Mouse (Mus musculus) MEL (cell line): Measurements from ENCODE around the gene Smagp.

Experiments used
- CHD1 ChIP-seq: IDR thresholded peaks from 2 replicates; pipeline ENCODE4 v1.6.1; 2012; ENCODE audit warnings: low read depth, mild to moderate bottlenecking, inconsistent platforms, low read length, improper control_type of control experiment
- CTCF ChIP-seq, 3 experiments: IDR thresholded peaks in 2 of 3; conservative IDR thresholded peaks in 1 of 3; 2 replicates each; pipeline ENCODE4 v1.5.1; 2011 to 2012; ENCODE audit warnings: low read length in 3 of 3, low read depth in 2 of 3, mild to moderate bottlenecking in 2 of 3, improper control_type of control experiment in 1 of 3, inconsistent platforms in 1 of 3, mixed read lengths in 1 of 3, moderate library complexity in 1 of 3; ENCODE audit not compliant: control insufficient read depth in 1 of 3, insufficient read depth in 1 of 3, poor library complexity in 1 of 3, severe bottlenecking in 1 of 3
- ELF1 ChIP-seq: IDR thresholded peaks from 2 replicates; pipeline ENCODE4 v1.6.1; 2014; ENCODE audit warnings: low read depth, mild to moderate bottlenecking, inconsistent platforms, low read length, improper control_type of control experiment, moderate library complexity
- EP300 ChIP-seq, 2 experiments: IDR thresholded peaks; 2 replicates each; pipeline ENCODE4 v1.6.1; 2011; ENCODE audit warnings: improper control_type of control experiment in 2 of 2, low read length in 2 of 2, low read depth in 1 of 2, mild to moderate bottlenecking in 1 of 2
- MAFK ChIP-seq: IDR thresholded peaks from 2 replicates; pipeline ENCODE4 v1.6.1; 2011; ENCODE audit warnings: low read depth, mild to moderate bottlenecking, low read length, improper control_type of control experiment, borderline replicate concordance
- POLR2A ChIP-seq, 2 experiments: IDR thresholded peaks; 2 replicates each; pipeline ENCODE4 v1.6.1; 2011 to 2012; ENCODE audit warnings: low read length in 2 of 2, mild to moderate bottlenecking in 2 of 2, control low read depth in 1 of 2, improper control_type of control experiment in 1 of 2, low read depth in 1 of 2, moderate library complexity in 1 of 2; ENCODE audit not compliant: control insufficient read depth in 1 of 2, insufficient read depth in 1 of 2, poor library complexity in 1 of 2
- POLR2AphosphoS2 ChIP-seq: IDR thresholded peaks from 2 replicates; pipeline ENCODE4 v1.6.1; 2011; ENCODE audit warnings: low read length, improper control_type of control experiment
- RCOR1 ChIP-seq: IDR thresholded peaks from 2 replicates; pipeline ENCODE4 v1.6.1; 2012; ENCODE audit warnings: low read depth, mild to moderate bottlenecking, inconsistent platforms, low read length, improper control_type of control experiment
- SMC3 ChIP-seq: IDR thresholded peaks from 2 replicates; pipeline ENCODE4 v1.6.1; 2011; ENCODE audit warnings: low read depth, low read length, improper control_type of control experiment
- TAL1 ChIP-seq: IDR thresholded peaks from 2 replicates; pipeline ENCODE4 v1.6.1; 2012; ENCODE audit warnings: mild to moderate bottlenecking, inconsistent platforms, low read length, moderate library complexity, mixed read lengths
- TCF12 ChIP-seq: IDR thresholded peaks from 2 replicates; pipeline ENCODE4 v1.6.1; 2014; ENCODE audit warnings: low read depth, mild to moderate bottlenecking, inconsistent platforms, low read length, improper control_type of control experiment, moderate library complexity
- USF1 ChIP-seq: IDR thresholded peaks from 2 replicates; pipeline ENCODE4 v1.6.1; 2014; ENCODE audit warnings: low read depth, mild to moderate bottlenecking, inconsistent platforms, low read length, improper control_type of control experiment, moderate library complexity

- TF ChIP-seq SMC3, result no peak
- TF ChIP-seq POLR2A (IDR thresholded peaks at IDR 0.05; ENCODE audit: control insufficient read depth in 1 of 2, insufficient read depth in 1 of 2, low read depth in 1 of 2, low read length in 2 of 2, poor library complexity in 1 of 2), result no peak
- no peak for TF ChIP-seq TAL1
- no peak for TF ChIP-seq POLR2AphosphoS2
- no peak for TF ChIP-seq EP300 (IDR thresholded peaks at IDR 0.05; ENCODE audit: low read depth in 1 of 2, low read length in 2 of 2)
- TF ChIP-seq MAFK, result no peak
- no peak for TF ChIP-seq RCOR1
- no peak for TF ChIP-seq CHD1
- no peak for TF ChIP-seq CTCF (IDR thresholded peaks at IDR 0.05 in 2 of 3, conservative IDR thresholded peaks at IDR 0.05 in 1 of 3; ENCODE audit: control insufficient read depth in 1 of 3, insufficient read depth in 1 of 3, low read depth in 2 of 3, low read length in 3 of 3, poor library complexity in 1 of 3, severe bottlenecking in 1 of 3)
- no peak for TF ChIP-seq ELF1
- no peak for TF ChIP-seq USF1
- TF ChIP-seq TCF12, result no peak
These were observed 20.5 kb downstream of the Smagp start for GRCm38 (mm10) chr15:100616221-100616620.
